Mouse (Mus musculus) lung, embryonic 16.5 days (tissue): ENCODE results near the gene Ndufs6. TPM values are rescaled to one million over a fixed set of nuclear protein-coding genes. Genes with fewer than 3 reads are reported as not detected.
A peak's percentile ranks its signal among the peaks of the same experiment; 100 is the strongest.

Experiments
- ATAC-seq: fragments of 200-750 bp; cut with Nextera tagmentation; 2 replicates; pipeline ENCODE4 v1.8.0; 2017; ENCODE audit warnings: low read depth, mild to moderate bottlenecking, moderate library complexity
- H3K27ac ChIP-seq: fragments of 300-500 bp; sonication (generic); 2 replicates; pipeline ENCODE4 v1.5.1; 2014; ENCODE audit warnings: mild to moderate bottlenecking, control low read depth, low read length
- H3K27me3 ChIP-seq: fragments of 300-500 bp; sonication (generic); 2 replicates; pipeline ENCODE4 v1.6.1; 2014; ENCODE audit warnings: low read depth, low read length, mixed read lengths; ENCODE audit not compliant: control insufficient read depth, insufficient read depth
- H3K36me3 ChIP-seq: fragments of 300-500 bp; sonication (generic); 2 replicates; pipeline ENCODE4 v1.6.1; 2014; ENCODE audit warnings: low read length; ENCODE audit not compliant: control insufficient read depth, insufficient read depth
- H3K4me1 ChIP-seq: fragments of 300-500 bp; sonication (generic); replicated peaks from 2 replicates; pipeline ENCODE4 v1.6.1; 2014; ENCODE audit warnings: low read length, mixed read lengths; ENCODE audit not compliant: control insufficient read depth, insufficient read depth
- H3K4me2 ChIP-seq: fragments of 300-500 bp; sonication (generic); 2 replicates; pipeline ENCODE4 v1.6.1; 2014; ENCODE audit warnings: low read depth, low read length, control low read depth
- H3K4me3 ChIP-seq: fragments of 300-500 bp; sonication (generic); 2 replicates; pipeline ENCODE4 v1.5.1; 2014; ENCODE audit warnings: mild to moderate bottlenecking, low read length, control low read depth
- H3K9ac ChIP-seq: fragments of 300-500 bp; sonication (generic); 2 replicates; pipeline ENCODE4 v1.6.1; 2014; ENCODE audit warnings: low read length, control low read depth
- H3K9me3 ChIP-seq: fragments of 300-500 bp; sonication (generic); 2 replicates; pipeline ENCODE4 v1.6.1; 2016; ENCODE audit warnings: low read length; ENCODE audit not compliant: control insufficient read depth
- WGBS: fragments of 180-500 bp; shearing (Covaris S2); extraction: QIAGEN DNeasy Blood & Tissue Kit; methylation state at CpG from one replicate; pipeline ENCODE4 v1.1.7; 2014; 5-methylcytosine and 5-hydroxymethylcytosine counted together
- polyA plus RNA-seq: library from polyadenylated mRNA; unstranded; fragments of >200 nt; fragmentation: Nextera tagmentation; extraction: Ambion mirVana; gene quantifications from 2 replicates; pipeline ENCODE4 v1.2.1, GENCODE M21; 2015

Gene Ndufs6
- 403 and 405 TPM in 2 replicates for polyA plus RNA-seq

GRCm38 (mm10) chr13:73327827-73328698, at the start of gene Ndufs6, which contains the start of gene Mrpl36:
Gene Ndufs6 (minus strand): TSS chr13:73328542.
Gene Mrpl36 (plus strand): TSS chr13:73328513.
- Histone ChIP-seq H3K9ac (peak within 1 kb of the TSS; percentile 85), H3K27me3 (no peaks in the 10 kb centered on the region), H3K4me3 (peak within 1 kb of the TSS; percentile 83), H3K4me2 (peak within 1 kb of the TSS; percentile 83), H3K27ac (peak within 1 kb of the TSS; percentile 62), H3K9me3 (no peaks in the 10 kb centered on the region), H3K4me1 (peaks cover 21% of the 10 kb centered on the region), H3K36me3 (peaks cover 4% of the 10 kb centered on the region; the same call in 1 of the 2 replicates)
- ATAC-seq, result peak; percentile 93
- WGBS, result under 1% methylated on average over 45 of the region's 45 CpGs

GRCm38 (mm10) chr13:73377637-73378036, 49.3 kb upstream of the Ndufs6 start:
- 66% methylated on average over 9 of the region's 9 CpGs for WGBS
- no peaks in the 10 kb centered on the region for H3K36me3 ChIP-seq

GRCm38 (mm10) chr13:73374612-73375011, 46.3 kb upstream of the Ndufs6 start:
- H3K4me1 ChIP-seq, result no peaks in the 10 kb centered on the region
- no peaks in the 10 kb centered on the region for H3K36me3 ChIP-seq
- no peaks in the 10 kb centered on the region for H3K27me3 ChIP-seq
- WGBS, result 77% methylated on average over 2 of the region's 2 CpGs
- no peak overlapping the region for H3K9ac ChIP-seq
- ATAC-seq, result no peak
- no peak overlapping the region for H3K4me3 ChIP-seq
- no peak overlapping the region for H3K27ac ChIP-seq
- no peak overlapping the region for H3K4me2 ChIP-seq
- no peaks in the 10 kb centered on the region for H3K9me3 ChIP-seq

More at GRCm38 (mm10) chr13:73377637-73378036, 49.3 kb upstream of the Ndufs6 start:
- H3K9ac ChIP-seq, result no peak overlapping the region
- no peaks in the 10 kb centered on the region for H3K9me3 ChIP-seq
- no peak overlapping the region for H3K27ac ChIP-seq
- no peak overlapping the region for H3K4me3 ChIP-seq
- no peaks in the 10 kb centered on the region for H3K4me1 ChIP-seq
- H3K27me3 ChIP-seq, result no peaks in the 10 kb centered on the region
- H3K4me2 ChIP-seq, result no peak overlapping the region
- ATAC-seq, result no peak

- H3K9me3 ChIP-seq, result no peaks in the 10 kb centered on the region
- ATAC-seq, result no peak
- H3K27ac ChIP-seq, result no peak overlapping the region
- no peaks in the 10 kb centered on the region for H3K27me3 ChIP-seq
- no peak overlapping the region for H3K4me3 ChIP-seq
- no peaks in the 10 kb centered on the region for H3K4me1 ChIP-seq
- no peak overlapping the region for H3K4me2 ChIP-seq
- 74% methylated on average over 4 of the region's 4 CpGs for WGBS
- H3K36me3 ChIP-seq, result no peaks in the 10 kb centered on the region
- no peak overlapping the region for H3K9ac ChIP-seq
These were observed 45.0 kb upstream of the Ndufs6 start for GRCm38 (mm10) chr13:73373367-73373766.

- no peak overlapping the region for H3K27ac ChIP-seq
- no peaks in the 10 kb centered on the region for H3K9me3 ChIP-seq
- ATAC-seq, result no peak
- no peaks in the 10 kb centered on the region for H3K27me3 ChIP-seq
- no peaks in the 10 kb centered on the region for H3K36me3 ChIP-seq
- no peak overlapping the region for H3K4me2 ChIP-seq
- no peaks in the 10 kb centered on the region for H3K4me1 ChIP-seq
- H3K4me3 ChIP-seq, result no peak overlapping the region
- H3K9ac ChIP-seq, result no peak overlapping the region
- WGBS, result 84% methylated on average over 3 of the region's 3 CpGs
These were observed 28.8 kb upstream of the Ndufs6 start for GRCm38 (mm10) chr13:73357106-73357505.

- Histone ChIP-seq H3K27me3 (no peaks in the 10 kb centered on the region), H3K36me3 (no peaks in the 10 kb centered on the region), H3K9ac (no peak overlapping the region), H3K4me2 (no peak overlapping the region), H3K27ac (no peak overlapping the region), H3K9me3 (no peaks in the 10 kb centered on the region), H3K4me1 (no peaks in the 10 kb centered on the region), H3K4me3 (no peak overlapping the region)
- ATAC-seq, result no peak
These were observed 24.1 kb upstream of the Ndufs6 start for GRCm38 (mm10) chr13:73352491-73352890.

GRCm38 (mm10) chr13:73351910-73352309, 23.6 kb upstream of the Ndufs6 start:
- Histone ChIP-seq H3K4me1 (no peaks in the 10 kb centered on the region), H3K9ac (no peak overlapping the region), H3K27ac (no peak overlapping the region), H3K4me2 (no peak overlapping the region), H3K4me3 (no peak overlapping the region), H3K9me3 (no peaks in the 10 kb centered on the region), H3K27me3 (no peaks in the 10 kb centered on the region), H3K36me3 (no peaks in the 10 kb centered on the region)
- WGBS, result 46% methylated on average over 3 of the region's 3 CpGs
- ATAC-seq, result no peak

GRCm38 (mm10) chr13:73350741-73351140, 22.4 kb upstream of the Ndufs6 start:
- no peaks in the 10 kb centered on the region for H3K36me3 ChIP-seq
- H3K27me3 ChIP-seq, result no peaks in the 10 kb centered on the region
- no peak overlapping the region for H3K4me2 ChIP-seq
- no peak overlapping the region for H3K27ac ChIP-seq
- WGBS, result 79% methylated on average over 9 of the region's 9 CpGs
- no peak for ATAC-seq
- H3K4me1 ChIP-seq, result no peaks in the 10 kb centered on the region
- no peak overlapping the region for H3K9ac ChIP-seq
- H3K4me3 ChIP-seq, result no peak overlapping the region
- no peaks in the 10 kb centered on the region for H3K9me3 ChIP-seq

- H3K27me3 ChIP-seq, result no peaks in the 10 kb centered on the region
- no peaks in the 10 kb centered on the region for H3K4me1 ChIP-seq
- no peak overlapping the region for H3K4me2 ChIP-seq
- no peaks in the 10 kb centered on the region for H3K9me3 ChIP-seq
- no peak overlapping the region for H3K4me3 ChIP-seq
- peak; percentile 76 for ATAC-seq
- WGBS, result 47% methylated on average over 7 of the region's 7 CpGs
- no peaks in the 10 kb centered on the region for H3K36me3 ChIP-seq
- H3K9ac ChIP-seq, result no peak overlapping the region
- H3K27ac ChIP-seq, result no peak overlapping the region
These were observed 19.7 kb upstream of the Ndufs6 start for GRCm38 (mm10) chr13:73347922-73348650.
